Mouse (Mus musculus): Measurements from ENCODE around the gene St6galnac3. TPM values are rescaled to one million over a fixed set of nuclear protein-coding genes. Genes with fewer than 3 reads are reported as not detected.

Gene St6galnac3
- total and polyA plus RNA-seq, 3 experiments = 2.2 to 5.2 (median 4.9) TPM

DNA sequence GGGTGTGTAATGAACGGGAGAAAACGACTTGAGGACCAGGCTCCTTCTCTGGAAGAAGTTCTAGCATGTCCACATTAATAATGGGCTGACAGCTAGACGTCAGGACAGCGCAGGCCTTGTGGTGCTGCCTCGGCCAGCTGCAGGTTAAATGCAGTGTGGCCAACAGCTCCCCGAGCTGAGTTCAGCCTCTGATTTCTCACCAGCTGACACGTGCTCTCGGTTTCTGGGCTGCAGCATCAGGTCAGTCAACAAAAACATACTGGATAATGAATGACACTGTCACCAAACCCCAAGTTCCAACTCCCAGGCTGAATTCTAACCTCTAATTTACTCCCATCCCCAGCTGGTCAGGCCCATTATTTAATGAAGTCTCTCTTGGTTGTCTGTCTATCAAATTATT lies 295.1 kb downstream of the St6galnac3 start:
- Histone ChIP-seq H3K79me2 (replicated peaks; ENCODE audit: control insufficient read depth, insufficient read depth, low read length) (no peaks in the 10 kb centered on the region), H3K36me3 (ENCODE audit: control insufficient read depth, insufficient read depth, low read length) (no peaks in the 10 kb centered on the region), H3K9ac (ENCODE audit: low read depth, low read length) (no peak overlapping the region), H3K27me3 (ENCODE audit: control insufficient read depth, insufficient read depth, low read length) (no peaks in the 10 kb centered on the region), H3K4me3 (no peak overlapping the region), H3K4me1 (ENCODE audit: control insufficient read depth, insufficient read depth, low read length) (no peaks in the 10 kb centered on the region), H3K27ac (no peak overlapping the region)
- WGBS = 76% methylated on average over 8 of the region's 8 CpGs
- TF ChIP-seq EP300 (IDR thresholded peaks at IDR 0.05; ENCODE audit: insufficient read depth, low read depth, low read length) (no peak), POLR2A (IDR thresholded peaks at IDR 0.05; ENCODE audit: insufficient read depth, low read depth, low read length) (no peak), CTCF (IDR thresholded peaks at IDR 0.05) (no peak)
- DNase-seq = no peak
- intact Hi-C loops (cut with DNase I) = no loop called here

DNA sequence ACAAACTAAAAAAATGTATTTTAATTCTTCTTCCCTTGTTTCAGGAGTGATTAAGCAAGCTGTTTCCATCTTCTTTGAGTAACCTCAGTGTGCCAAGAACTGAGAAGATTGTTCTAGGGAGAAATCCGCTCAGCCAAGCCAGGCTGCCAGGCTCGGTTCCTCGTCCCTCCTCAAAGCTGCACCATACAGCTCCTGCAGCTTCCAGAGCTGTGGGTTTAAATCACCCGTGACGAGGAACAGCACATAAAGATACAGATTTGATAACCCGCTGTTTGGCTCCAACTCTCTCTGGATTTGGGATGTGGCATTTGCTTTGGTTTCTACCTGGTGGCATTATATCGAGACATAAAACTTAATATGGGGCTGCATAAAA lies 303.1 kb downstream of the St6galnac3 start:
- Histone ChIP-seq H3K79me2 (replicated peaks; ENCODE audit: control insufficient read depth, insufficient read depth, low read length) (no peaks in the 10 kb centered on the region), H3K4me3 (no peak overlapping the region), H3K9ac (ENCODE audit: low read depth, low read length) (no peak overlapping the region), H3K27me3 (ENCODE audit: control insufficient read depth, insufficient read depth, low read length) (no peaks in the 10 kb centered on the region), H3K27ac (no peak overlapping the region), H3K36me3 (ENCODE audit: control insufficient read depth, insufficient read depth, low read length) (no peaks in the 10 kb centered on the region), H3K4me1 (ENCODE audit: control insufficient read depth, insufficient read depth, low read length) (peaks cover 2% of the 10 kb centered on the region)
- intact Hi-C loops (cut with DNase I) = no loop called here
- TF ChIP-seq POLR2A (IDR thresholded peaks at IDR 0.05; ENCODE audit: insufficient read depth, low read depth, low read length) (no peak), CTCF (IDR thresholded peaks at IDR 0.05) (no peak)
- no peak for DNase-seq
- WGBS = 81% methylated on average over 7 of the region's 7 CpGs

DNA sequence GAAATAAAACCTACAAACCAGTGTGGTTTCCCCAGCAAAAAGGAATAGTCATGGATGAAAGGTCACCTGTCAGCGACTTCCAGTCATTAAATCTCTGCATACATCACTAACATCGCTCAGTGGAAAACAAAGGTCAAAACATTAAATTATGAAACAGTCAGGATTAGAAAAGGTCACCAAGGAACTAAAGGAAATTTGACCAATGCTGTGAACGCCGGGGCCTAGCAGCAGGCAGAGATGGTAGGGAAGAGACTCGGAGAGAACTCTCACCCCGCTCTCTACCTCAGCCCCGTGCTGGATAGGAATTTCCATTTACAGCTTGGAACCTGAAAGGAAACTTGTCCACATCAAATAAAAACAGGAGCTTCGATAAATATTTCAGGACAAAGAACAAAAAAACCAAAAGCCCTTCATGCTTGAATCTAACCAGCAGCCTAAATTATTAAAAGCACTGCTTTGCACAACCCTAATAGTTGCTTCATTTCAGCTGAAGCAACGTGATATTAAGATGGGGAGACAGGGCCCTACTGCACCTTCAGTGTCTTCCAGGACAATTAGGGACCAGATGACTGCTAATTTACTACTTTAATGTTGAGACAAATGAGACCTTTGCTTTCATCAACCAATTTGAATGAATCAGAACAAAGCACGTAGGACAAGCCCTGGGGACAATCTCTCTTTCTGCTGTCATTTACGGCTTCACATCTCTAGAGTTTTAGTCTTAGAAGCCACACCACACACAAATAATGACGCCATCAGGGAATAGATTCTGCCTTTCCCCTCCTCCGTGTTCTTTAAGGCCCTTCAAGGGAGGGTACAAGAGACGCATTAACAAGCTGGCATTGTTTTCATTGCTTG lies 303.7 kb downstream of the St6galnac3 start:
- WGBS = 86% methylated on average over 14 of the region's 14 CpGs
- intact Hi-C loops (cut with DNase I) = no loop called here
- Histone ChIP-seq H3K27ac (no peak overlapping the region), H3K9ac (ENCODE audit: low read depth, low read length) (no peak overlapping the region), H3K4me3 (no peak overlapping the region), H3K27me3 (ENCODE audit: control insufficient read depth, insufficient read depth, low read length) (no peaks in the 10 kb centered on the region), H3K36me3 (ENCODE audit: control insufficient read depth, insufficient read depth, low read length) (no peaks in the 10 kb centered on the region), H3K4me1 (ENCODE audit: control insufficient read depth, insufficient read depth, low read length) (peaks cover 2% of the 10 kb centered on the region), H3K79me2 (replicated peaks; ENCODE audit: control insufficient read depth, insufficient read depth, low read length) (no peaks in the 10 kb centered on the region)
- no peak for TF ChIP-seq CTCF (IDR thresholded peaks at IDR 0.05)
- no peak for DNase-seq

DNA sequence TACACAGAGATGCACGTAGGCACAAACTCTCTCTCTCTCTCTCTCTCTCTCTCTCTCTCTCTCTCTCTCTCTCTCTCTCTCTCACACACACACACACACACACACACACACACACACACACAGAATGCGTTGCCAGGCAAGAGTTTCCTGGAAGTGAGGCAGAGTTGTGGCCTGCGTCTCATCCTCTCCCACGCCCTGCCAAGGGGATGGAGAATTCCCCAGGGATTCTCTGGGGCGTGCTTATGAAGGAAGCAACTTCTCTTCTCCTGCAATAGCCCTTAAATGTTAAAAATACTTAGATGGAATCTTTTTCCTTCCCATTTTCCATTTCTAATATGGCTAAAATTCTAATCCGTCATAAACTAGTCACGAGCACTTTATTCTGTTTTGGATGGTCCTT lies 305.6 kb downstream of the St6galnac3 start:
- intact Hi-C loops (cut with DNase I) = no loop called here
- TF ChIP-seq POLR2A (IDR thresholded peaks at IDR 0.05; ENCODE audit: insufficient read depth, low read depth, low read length) (no peak), CTCF (IDR thresholded peaks at IDR 0.05) (no peak), EP300 (IDR thresholded peaks at IDR 0.05; ENCODE audit: insufficient read depth, low read depth, low read length) (no peak)
- no peaks in the 10 kb centered on the region for H3K27me3 ChIP-seq (ENCODE audit: control insufficient read depth, insufficient read depth, low read length)
- H3K27ac ChIP-seq = no peak overlapping the region
- no peak overlapping the region for H3K9ac ChIP-seq (ENCODE audit: low read depth, low read length)
- no peaks in the 10 kb centered on the region for H3K79me2 ChIP-seq (replicated peaks; ENCODE audit: control insufficient read depth, insufficient read depth, low read length)
- 39% methylated on average over 7 of the region's 7 CpGs for WGBS
- DNase-seq = peak; percentile 21 to 23
- H3K4me3 ChIP-seq = no peak overlapping the region
- H3K4me1 ChIP-seq (ENCODE audit: control insufficient read depth, insufficient read depth, low read length) = peaks cover 2% of the 10 kb centered on the region
- no peaks in the 10 kb centered on the region for H3K36me3 ChIP-seq (ENCODE audit: control insufficient read depth, insufficient read depth, low read length)

DNA sequence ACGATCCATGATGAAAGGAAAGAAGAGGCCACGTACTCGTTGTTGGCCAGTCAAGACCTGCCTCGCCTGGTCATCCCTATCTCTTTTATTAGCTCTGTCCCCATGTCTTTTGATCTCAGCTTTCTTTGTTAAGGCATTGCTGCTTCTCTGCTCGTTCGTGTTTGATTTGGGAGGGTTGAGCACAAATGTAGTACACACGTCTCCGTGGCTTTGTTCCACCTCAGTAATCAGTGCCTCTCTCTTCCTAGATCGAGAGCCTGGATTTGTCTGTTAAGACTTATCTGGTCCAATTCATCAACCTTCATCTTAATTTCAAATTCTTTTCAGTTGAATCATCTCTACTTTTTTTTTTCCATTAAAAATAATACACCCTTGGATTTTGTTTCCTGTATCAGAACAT lies 308.0 kb downstream of the St6galnac3 start:
- WGBS = 82% methylated on average over 9 of the region's 9 CpGs
- no peaks in the 10 kb centered on the region for H3K27me3 ChIP-seq (ENCODE audit: control insufficient read depth, insufficient read depth, low read length)
- H3K4me3 ChIP-seq = no peak overlapping the region
- peaks cover 2% of the 10 kb centered on the region for H3K4me1 ChIP-seq (ENCODE audit: control insufficient read depth, insufficient read depth, low read length)
- no peak overlapping the region for H3K9ac ChIP-seq (ENCODE audit: low read depth, low read length)
- no peaks in the 10 kb centered on the region for H3K36me3 ChIP-seq (ENCODE audit: control insufficient read depth, insufficient read depth, low read length)
- no peak overlapping the region for H3K27ac ChIP-seq
- intact Hi-C loops (cut with DNase I) = no loop called here
- DNase-seq = no peak
- no peaks in the 10 kb centered on the region for H3K79me2 ChIP-seq (replicated peaks; ENCODE audit: control insufficient read depth, insufficient read depth, low read length)
- TF ChIP-seq CTCF (IDR thresholded peaks at IDR 0.05) = no peak
- no peak for TF ChIP-seq EP300 (IDR thresholded peaks at IDR 0.05; ENCODE audit: insufficient read depth, low read depth, low read length)
- TF ChIP-seq POLR2A (IDR thresholded peaks at IDR 0.05; ENCODE audit: insufficient read depth, low read depth, low read length) = no peak

DNA sequence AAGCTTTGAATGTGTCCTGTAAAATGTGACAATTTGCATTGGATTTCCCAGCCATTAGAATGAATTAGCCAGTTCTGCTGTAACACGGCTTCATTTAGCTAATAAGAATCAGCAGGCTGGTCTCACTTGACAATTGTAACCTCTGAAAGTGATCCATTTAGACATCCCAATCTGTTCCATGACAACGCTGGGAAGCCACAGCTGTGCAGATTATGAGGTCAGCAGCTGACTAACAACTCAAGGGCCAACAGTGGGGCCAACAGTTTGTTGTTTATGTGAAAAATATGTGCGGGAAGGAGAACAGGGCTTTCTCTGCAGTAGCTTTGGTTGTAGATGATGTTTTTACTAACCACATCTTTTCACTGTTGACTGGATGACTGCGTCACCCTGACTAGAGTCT lies 308.6 kb downstream of the St6galnac3 start:
- no peaks in the 10 kb centered on the region for H3K27me3 ChIP-seq (ENCODE audit: control insufficient read depth, insufficient read depth, low read length)
- 78% methylated on average over 4 of the region's 4 CpGs for WGBS

More for the DNA sequence above, 308.6 kb downstream of the St6galnac3 start:
- Histone ChIP-seq H3K9ac (ENCODE audit: low read depth, low read length) (no peak overlapping the region), H3K4me1 (ENCODE audit: control insufficient read depth, insufficient read depth, low read length) (peaks cover 2% of the 10 kb centered on the region), H3K27ac (no peak overlapping the region), H3K36me3 (ENCODE audit: control insufficient read depth, insufficient read depth, low read length) (no peaks in the 10 kb centered on the region), H3K79me2 (replicated peaks; ENCODE audit: control insufficient read depth, insufficient read depth, low read length) (no peaks in the 10 kb centered on the region), H3K4me3 (no peak overlapping the region)
- DNase-seq = peak in 1 of 2 experiments; percentile 4
- TF ChIP-seq EP300 (IDR thresholded peaks at IDR 0.05; ENCODE audit: insufficient read depth, low read depth, low read length) = no peak
- intact Hi-C loops (cut with DNase I) = no loop called here
